Mouse (Mus musculus): Measurements from ENCODE around the gene Cacnb3.

The Cacnb3 gene

DNA sequence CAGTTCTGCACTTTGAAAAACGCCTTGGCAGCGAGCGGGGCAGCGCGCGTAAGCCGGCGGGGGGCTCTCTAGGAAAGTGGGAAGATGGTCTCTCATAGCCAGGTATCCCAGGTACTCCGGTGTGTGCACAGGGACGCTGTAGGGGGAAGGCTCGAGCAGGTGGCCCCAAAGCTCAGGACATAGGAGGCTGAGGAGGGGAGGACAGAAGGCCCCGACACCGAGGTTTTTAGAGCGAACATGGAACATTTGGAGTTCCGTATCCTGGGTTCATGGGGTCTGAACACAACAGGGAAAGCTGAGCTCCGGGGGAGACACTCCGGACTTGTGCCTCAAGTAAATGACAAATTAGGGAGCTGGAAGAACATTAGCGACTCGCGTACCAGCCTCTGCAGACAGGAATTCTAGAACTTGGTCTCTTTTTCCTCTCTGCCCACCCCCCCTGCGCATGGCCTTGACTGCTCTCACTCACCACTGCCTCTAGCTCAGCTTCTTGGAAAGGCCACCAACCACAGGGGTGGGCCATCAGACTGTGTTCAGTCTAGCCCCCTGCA is 4.7 kb downstream of the Cacnb3 start:
- in situ Hi-C loops (cut with MseI, MboI) = no loop called here

- in situ Hi-C loops (cut with MseI, MboI) = no loop called here
These were observed 5.9 kb downstream of the Cacnb3 start for GRCm38 (mm10) chr15:98636517-98636916.

DNA sequence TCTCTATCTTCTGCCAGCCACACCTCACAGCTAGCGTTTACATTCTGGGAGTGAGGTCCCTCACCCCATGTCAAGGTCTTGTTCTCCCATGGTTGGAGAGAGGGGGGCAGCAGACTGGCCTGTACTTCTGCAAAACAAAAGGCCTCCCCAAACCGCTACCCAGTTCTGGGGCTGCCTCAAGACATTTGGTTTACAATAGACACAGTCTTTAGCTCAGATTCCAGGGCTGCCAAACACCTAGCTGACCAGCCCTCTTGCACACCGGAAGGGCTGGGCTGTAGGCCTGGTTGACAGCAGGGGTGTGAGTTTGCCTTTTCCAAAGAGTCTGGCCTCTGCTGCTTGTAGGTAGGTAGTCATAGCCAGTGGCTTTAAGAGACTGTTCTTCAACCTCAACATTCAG is 6.5 kb downstream of the Cacnb3 start:
- in situ Hi-C loops (cut with MseI, MboI) = no loop called here

DNA sequence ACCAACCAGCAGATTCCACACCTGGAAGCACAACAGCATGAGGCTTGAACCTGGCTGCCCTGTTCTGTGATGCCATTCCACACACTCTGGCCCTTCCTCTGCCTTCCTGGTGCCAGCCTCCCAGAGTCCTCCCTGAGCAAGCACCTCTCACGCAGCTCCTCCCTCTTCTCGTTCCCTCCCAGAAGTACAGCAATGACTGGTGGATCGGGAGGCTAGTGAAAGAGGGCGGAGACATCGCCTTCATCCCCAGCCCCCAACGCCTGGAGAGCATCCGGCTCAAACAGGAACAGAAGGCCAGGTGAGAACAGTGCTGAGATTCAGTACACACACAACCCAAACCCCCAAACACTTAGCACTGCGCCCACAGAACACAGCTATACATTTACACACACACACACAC is 9.5 kb downstream of the Cacnb3 start:
- in situ Hi-C loops (cut with MseI, MboI) = no loop called here

GRCm38 (mm10) chr15:98644406-98644805 is 13.8 kb downstream of the Cacnb3 start:
- in situ Hi-C loops (cut with MseI, MboI) = no loop called here

- in situ Hi-C loops (cut with MseI, MboI) = no loop called here
These were observed 14.7 kb downstream of the Cacnb3 start for GRCm38 (mm10) chr15:98645057-98646026.

- in situ Hi-C loops (cut with MseI, MboI) = no loop called here
These were observed 16.1 kb downstream of the Cacnb3 start for GRCm38 (mm10) chr15:98646737-98647136.

- in situ Hi-C loops (cut with MseI, MboI) = no loop called here
These were observed 16.7 kb downstream of the Cacnb3 start for GRCm38 (mm10) chr15:98647308-98647707.

DNA sequence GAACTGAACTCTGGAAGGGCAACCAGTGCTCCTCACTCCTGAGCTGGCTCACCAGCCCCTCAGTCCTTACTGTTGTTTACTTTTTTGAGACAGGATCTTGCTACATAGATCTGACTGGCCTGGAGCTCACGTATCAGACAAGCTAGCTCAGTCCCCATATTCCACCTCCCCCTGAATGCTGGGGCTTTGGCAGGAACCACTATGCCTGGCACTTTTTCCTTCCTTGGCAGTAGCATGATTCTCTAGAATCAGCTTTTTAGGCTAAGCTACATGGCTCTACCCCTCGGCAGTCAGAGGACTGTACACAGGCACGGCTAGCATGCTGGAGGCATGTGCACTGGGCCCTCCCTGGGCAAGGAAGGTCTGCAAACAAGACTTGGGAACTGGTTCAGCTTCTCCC is 17.4 kb downstream of the Cacnb3 start:
- in situ Hi-C loops (cut with MseI, MboI) = no loop called here

DNA sequence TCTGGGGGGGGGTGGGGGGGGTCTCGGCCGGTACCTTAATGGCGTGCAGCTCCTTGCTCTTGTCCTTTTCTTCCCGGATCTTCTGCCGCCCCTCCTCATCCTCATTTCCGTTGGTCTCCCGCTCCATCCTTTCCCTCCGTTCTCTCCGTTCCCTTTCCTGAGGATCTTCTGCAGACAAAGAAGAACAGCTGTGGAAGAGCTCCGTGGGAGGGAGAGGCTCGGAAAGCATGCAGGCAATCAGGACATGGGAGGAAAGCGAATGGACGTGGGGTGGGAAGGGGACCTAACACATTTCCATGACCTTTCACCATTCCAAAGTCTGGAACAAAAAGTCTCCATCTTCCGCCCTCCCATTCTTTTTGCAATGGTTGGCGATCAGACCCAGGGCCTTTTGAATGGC is 20.8 kb downstream of the Cacnb3 start:
- in situ Hi-C loops (cut with MseI, MboI) = no loop called here

GRCm38 (mm10) chr15:98652174-98652573 is 21.5 kb downstream of the Cacnb3 start:
- in situ Hi-C loops (cut with MseI, MboI) = no loop called here

GRCm38 (mm10) chr15:98656982-98657751 is 26.5 kb downstream of the Cacnb3 start:
- in situ Hi-C loops (cut with MseI, MboI) = no loop called here

DNA sequence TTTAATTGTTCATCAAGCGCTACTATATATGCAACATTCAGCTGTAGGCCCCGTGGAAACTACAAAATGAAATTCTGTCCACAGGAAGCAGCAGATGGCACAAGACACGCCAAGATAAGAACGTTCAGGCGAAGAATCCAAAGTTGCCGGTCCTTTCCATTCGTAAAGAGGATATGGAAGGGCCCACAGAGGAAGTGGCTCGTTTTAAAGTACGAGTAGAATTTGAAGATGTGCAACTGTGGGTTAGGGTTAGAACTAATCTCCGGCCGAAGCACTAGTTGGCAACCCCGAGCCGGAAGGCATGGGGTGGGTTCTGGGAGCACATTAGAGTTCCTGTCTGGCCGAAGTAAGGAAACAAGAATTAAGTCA is 31.5 kb downstream of the Cacnb3 start:
- in situ Hi-C loops (cut with MseI, MboI) = loop anchor here in 1 of 2 experiments (5.0 kb wide), 1 partner anchor 40 kb away; no protein-coding TSS in a partner anchor

DNA sequence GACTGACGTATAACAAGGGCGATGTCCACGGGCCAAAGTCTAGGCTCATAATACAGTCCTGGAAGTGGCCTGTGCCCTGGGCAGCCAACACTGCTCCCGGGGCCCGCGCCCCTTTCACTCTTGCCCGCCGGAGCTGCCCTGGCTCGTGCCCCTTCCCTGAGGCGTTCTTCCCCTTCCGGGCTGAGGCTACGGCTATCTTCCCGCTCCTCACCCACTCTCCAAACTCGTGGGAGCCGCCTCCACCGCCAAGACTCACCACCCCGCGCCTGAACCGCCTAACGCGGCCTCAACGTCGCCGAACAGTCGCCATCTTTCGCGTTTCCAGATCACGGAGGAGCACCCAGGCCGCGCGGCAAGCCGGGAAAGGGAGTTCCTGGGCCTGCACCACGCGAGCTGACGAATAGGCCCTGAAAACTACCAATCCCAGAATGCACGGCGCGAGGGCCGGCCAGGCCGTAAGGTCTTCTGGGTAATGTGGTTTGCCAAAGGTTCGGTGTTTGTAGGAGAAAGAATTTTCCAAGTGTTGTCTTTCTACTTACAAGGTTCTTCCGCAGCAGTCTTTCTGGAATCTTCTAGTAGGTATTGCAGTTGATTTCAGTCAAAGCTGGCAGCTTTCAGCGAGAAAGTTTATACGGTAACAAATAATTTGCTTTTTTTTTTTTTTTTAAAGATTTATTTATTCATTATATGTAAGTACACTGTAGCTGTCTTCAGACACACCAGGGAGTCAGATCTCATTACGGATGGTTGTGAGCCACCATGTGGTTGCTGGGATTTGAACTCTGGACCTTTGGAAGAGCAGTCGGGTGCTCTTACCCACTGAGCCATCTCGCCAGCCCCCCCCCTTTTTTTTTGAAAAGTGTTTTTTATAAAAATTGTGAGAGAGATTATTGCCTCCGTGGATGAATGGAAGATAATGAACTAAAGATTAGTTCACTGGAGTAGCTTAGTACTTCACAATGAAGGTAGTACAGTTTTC is 32.2 kb downstream of the Cacnb3 start, which contains the start of gene Ddx23:
Gene Ddx23, minus strand, starts transcription at position 328 of the 979 bp plus-strand sequence.
- in situ Hi-C loops (cut with MseI, MboI) = loop anchor here in 1 of 2 experiments (5.0 kb wide), 1 partner anchor 39 kb away; no protein-coding TSS in a partner anchor

DNA sequence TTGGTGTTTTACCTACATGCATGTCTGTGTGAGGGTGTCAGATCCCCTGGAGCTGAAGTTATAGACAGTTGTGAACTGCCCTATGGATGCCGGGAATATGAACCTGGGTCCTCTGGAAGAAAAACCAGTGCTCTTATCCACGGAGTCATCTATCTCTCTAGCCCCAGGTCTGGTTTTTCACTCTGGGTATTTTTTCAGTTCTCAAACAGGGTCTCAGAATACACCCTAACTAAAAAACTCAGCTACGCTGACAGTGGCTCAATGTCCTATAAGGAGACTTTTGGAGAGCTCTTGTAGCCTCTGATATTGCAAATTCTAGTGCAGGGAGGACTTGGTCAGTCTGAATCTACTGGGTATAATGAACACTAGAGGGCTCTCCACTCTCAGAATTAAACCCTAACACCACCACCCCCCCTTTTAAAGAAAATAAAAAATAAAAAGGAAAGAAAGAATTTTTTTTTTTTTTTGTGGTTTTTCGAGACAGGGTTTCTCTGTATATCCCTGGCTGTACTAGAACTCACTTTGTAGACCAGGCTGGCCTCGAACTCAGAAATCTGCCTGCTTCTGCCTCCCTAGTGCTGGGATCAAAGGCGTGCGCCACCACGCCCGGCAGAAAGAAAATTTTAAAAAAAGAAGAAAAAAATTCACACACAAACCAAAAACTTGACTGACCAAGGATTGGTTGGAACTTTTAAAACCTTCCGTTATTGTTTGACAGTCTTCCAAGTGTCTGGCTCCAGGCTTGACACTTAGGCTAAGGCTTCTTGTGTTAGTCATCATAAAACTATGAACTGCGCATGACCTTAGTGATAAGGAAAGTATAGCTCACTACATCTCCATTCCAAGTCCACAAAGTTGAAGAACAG is 33.6 kb downstream of the Cacnb3 start:
- in situ Hi-C loops (cut with MseI, MboI) = loop anchor here in 1 of 2 experiments (5.0 kb wide), 1 partner anchor 38 kb away; no protein-coding TSS in a partner anchor

GRCm38 (mm10) chr15:98672592-98672991 is 42.0 kb downstream of the Cacnb3 start:
- in situ Hi-C loops (cut with MseI, MboI) = no loop called here

GRCm38 (mm10) chr15:98673732-98674131 is 43.1 kb downstream of the Cacnb3 start:
- in situ Hi-C loops (cut with MseI, MboI) = no loop called here

DNA sequence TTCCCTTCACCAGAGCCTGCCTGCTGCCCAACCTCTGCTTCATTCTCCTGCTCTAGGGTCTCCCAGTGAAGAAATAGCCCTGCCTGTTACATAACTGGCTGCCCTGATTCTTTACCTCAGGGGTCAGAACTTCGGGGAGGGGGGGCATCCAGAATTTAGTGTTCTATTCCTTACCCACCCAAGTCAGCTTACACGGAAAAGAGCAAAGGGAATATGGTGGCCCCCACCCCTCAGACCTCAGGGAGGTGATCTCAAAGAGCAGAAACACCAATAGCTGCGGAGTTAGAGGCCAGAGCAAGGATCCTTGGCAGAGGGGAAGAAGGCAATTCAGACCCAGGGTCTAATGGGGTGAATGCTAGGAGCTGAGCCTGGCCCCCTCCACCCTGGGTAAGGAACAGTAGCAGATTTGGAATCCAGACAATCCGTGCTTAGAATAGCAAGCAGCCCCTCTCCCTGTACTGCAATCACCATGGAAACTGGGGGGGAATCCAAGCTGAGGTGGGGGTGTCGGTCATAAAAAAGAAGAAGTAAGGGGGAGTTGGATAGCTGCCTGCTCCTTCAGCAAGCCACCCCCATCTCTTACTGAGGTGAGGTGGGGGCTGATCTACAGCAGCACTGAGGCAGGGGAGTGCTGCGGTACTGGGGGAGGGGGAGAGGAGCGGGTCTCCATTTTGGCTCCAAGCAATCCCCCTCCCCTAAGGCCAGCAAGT is 43.8 kb downstream of the Cacnb3 start:
- in situ Hi-C loops (cut with MseI, MboI) = no loop called here

- in situ Hi-C loops (cut with MseI, MboI) = no loop called here
These were observed 44.4 kb downstream of the Cacnb3 start for GRCm38 (mm10) chr15:98674994-98675545.
